Mouse (Mus musculus): ENCODE measurements around the gene Rbm17. TPM values are rescaled to one million over a fixed set of nuclear protein-coding genes. Genes with fewer than 3 reads are reported as not detected.

Gene Rbm17
- polyA plus RNA-seq (2012; fragmentation: generic; extraction: Trizol), result 10 to 100 TPM; 34.3 to 82.9 TPM

GRCm38 (mm10) chr2:11604053-11604452 lies at the start of gene Rbm17:
Gene Rbm17 (minus strand): TSS chr2:11604153.

GRCm38 (mm10) chr2:11642451-11642941 lies 38.5 kb upstream of the Rbm17 start, which contains the start of gene Il2ra:
Gene Il2ra (plus strand): TSS chr2:11642807.

GRCm38 (mm10) chr2:11625890-11626289 lies 21.9 kb upstream of the Rbm17 start, which contains the start of gene Gm17490:
Gene Gm17490 (minus strand): TSS chr2:11626264.

GRCm38 (mm10) chr2:11553471-11554400 lies 50.2 kb downstream of the Rbm17 start, which contains the start of gene Pfkfb3:
Gene Pfkfb3 (minus strand): TSS chr2:11554077.

Other genes with a start within 250 kb of the Rbm17 start
- 1 to 10 TPM in 1 of 2 experiments, under 1 TPM in 1; 0.19 to 2.0 TPM for gene Pfkfb3, start 50.1 kb downstream of the Rbm17 start, polyA plus RNA-seq (2012; fragmentation: generic; extraction: Trizol)
- gene Gm17490, start 22.1 kb upstream of the Rbm17 start, polyA plus RNA-seq (2012; fragmentation: generic; extraction: Trizol), result not detected
- gene Il2ra, start 38.7 kb upstream of the Rbm17 start, polyA plus RNA-seq (2012; fragmentation: generic; extraction: Trizol), result not detected
- 1 to 10 TPM in 1 of 2 experiments, under 1 TPM in 1; 0.08 to 1.8 TPM for gene Il15ra, start 101.1 kb upstream of the Rbm17 start, polyA plus RNA-seq (2012; fragmentation: generic; extraction: Trizol)
- 10 to 100 TPM; 11.4 to 39.1 TPM for gene Fbh1, start 173.4 kb upstream of the Rbm17 start, polyA plus RNA-seq (2012; fragmentation: generic; extraction: Trizol)
- 10 to 100 TPM in 1 of 2 experiments, 1 to 10 TPM in 1; 1.6 to 20.7 TPM for gene Ankrd16, start 173.7 kb upstream of the Rbm17 start, polyA plus RNA-seq (2012; fragmentation: generic; extraction: Trizol)

All from C3H10T1/2 (cell line).